Mouse (Mus musculus) B cell, adult 2 months (primary cell): Measurements from ENCODE around the gene Gm42878.

Experiments
- DNase-seq, 2 experiments: peaks; one replicate each; pipeline ENCODE4 v3.0.0; 2022

Gm42878 gene

GRCm38 (mm10) chr5:121544910-121545792 is at the start of gene Gm42878, which contains the start of gene Adam1a:
Gm42878 (minus strand) TSS chr5:121545482.
Adam1a (minus strand) TSS chr5:121545482.
- peak; percentile 53 to 63 for DNase-seq

GRCm38 (mm10) chr5:121594714-121595313 is 49.5 kb upstream of the Gm42878 start:
- DNase-seq = no peak

GRCm38 (mm10) chr5:121593451-121594401 is 48.4 kb upstream of the Gm42878 start, which contains the start of gene Aldh2:
Aldh2 (minus strand) TSS chr5:121593824.
- peak; percentile 83 to 84 for DNase-seq

- DNase-seq = no peak
These were observed 47.6 kb upstream of the Gm42878 start for GRCm38 (mm10) chr5:121592816-121593407.

GRCm38 (mm10) chr5:121592064-121592815 is 47.0 kb upstream of the Gm42878 start:
- peak in 1 of 2 experiments; percentile 26 for DNase-seq

- DNase-seq = no peak
These were observed 46.3 kb upstream of the Gm42878 start for GRCm38 (mm10) chr5:121591417-121592063.

GRCm38 (mm10) chr5:121589928-121590327 is 44.6 kb upstream of the Gm42878 start:
- DNase-seq = no peak

- DNase-seq = peak; percentile 56
These were observed 41.2 kb upstream of the Gm42878 start for GRCm38 (mm10) chr5:121586400-121587039.

- DNase-seq = no peak
These were observed 40.4 kb upstream of the Gm42878 start for GRCm38 (mm10) chr5:121585699-121586098.

GRCm38 (mm10) chr5:121585005-121585404 is 39.7 kb upstream of the Gm42878 start:
- DNase-seq = no peak

- peak; percentile 61 to 63 for DNase-seq
These were observed 38.7 kb upstream of the Gm42878 start for GRCm38 (mm10) chr5:121583765-121584501.

- DNase-seq = no peak
These were observed 36.7 kb upstream of the Gm42878 start for GRCm38 (mm10) chr5:121581945-121582344.

GRCm38 (mm10) chr5:121576927-121577488 is 31.7 kb upstream of the Gm42878 start:
- no peak for DNase-seq

- DNase-seq = no peak
These were observed 30.6 kb upstream of the Gm42878 start for GRCm38 (mm10) chr5:121575867-121576266.

GRCm38 (mm10) chr5:121574145-121574544 is 28.9 kb upstream of the Gm42878 start:
- DNase-seq = peak; percentile 43 to 45

- DNase-seq = no peak
These were observed 25.5 kb upstream of the Gm42878 start for GRCm38 (mm10) chr5:121570787-121571186.

- DNase-seq = no peak
These were observed 24.7 kb upstream of the Gm42878 start for GRCm38 (mm10) chr5:121569881-121570420.

- DNase-seq = no peak
These were observed 20.9 kb upstream of the Gm42878 start for GRCm38 (mm10) chr5:121566035-121566681.
